Mouse (Mus musculus): ENCODE results near the gene Ptprc.

Gene Ptprc

GRCm38 (mm10) chr1:138153126-138153525, 22.4 kb downstream of the Ptprc start:
- no peak for DNase-seq (ENCODE audit: low read depth, low spot score)

DNA sequence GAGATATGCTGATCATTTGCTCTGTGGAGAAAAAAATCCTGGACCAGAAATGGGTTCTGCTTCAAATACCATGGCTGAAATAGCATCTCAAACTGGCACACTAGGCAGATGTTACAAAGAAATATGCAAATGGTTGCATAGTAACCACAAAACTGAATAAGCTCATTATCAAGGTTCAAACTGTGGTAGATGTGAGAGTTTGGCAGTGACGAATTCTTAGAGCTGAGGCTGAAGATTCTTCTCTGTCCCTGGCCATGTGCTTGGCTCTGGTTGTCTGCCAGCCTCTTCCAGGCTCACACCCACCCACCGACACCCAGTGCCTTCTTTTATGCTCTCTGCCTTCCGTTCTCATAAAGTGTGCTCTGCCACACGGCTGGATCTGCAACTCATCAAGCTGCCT, 26.7 kb downstream of the Ptprc start:
- DNase-seq (ENCODE audit: low read depth, low spot score), result no peak

DNA sequence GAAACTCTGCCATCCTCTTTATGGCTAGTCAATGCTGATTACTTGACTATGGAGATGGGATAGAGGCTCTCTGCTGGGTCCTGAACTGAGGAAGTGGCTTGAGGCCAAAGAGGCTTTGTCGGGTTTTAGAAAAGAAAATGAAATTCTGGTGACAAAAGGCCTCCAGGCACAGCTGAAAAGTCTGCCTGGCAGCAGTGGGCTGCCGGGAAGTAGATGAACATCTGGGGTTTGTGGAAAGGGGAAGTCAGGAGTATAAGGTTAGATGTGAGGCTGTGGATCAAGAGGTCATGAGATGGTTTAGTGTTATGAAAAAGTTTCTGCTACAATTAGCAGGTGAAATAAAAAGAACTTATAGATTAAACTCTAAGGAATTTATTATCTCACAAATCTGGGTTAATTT, 29.9 kb downstream of the Ptprc start:
- no peak for DNase-seq (ENCODE audit: low read depth, low spot score)

- no peak for DNase-seq (ENCODE audit: low read depth, low spot score)
Observed at GRCm38 (mm10) chr1:138145148-138145547, 30.4 kb downstream of the Ptprc start.

- DNase-seq (ENCODE audit: low read depth, low spot score), result no peak
Observed at GRCm38 (mm10) chr1:138144365-138144764, 31.1 kb downstream of the Ptprc start.

- DNase-seq (ENCODE audit: low read depth, low spot score), result no peak
Observed at GRCm38 (mm10) chr1:138140769-138141168, 34.7 kb downstream of the Ptprc start.

GRCm38 (mm10) chr1:138137696-138138095, 37.8 kb downstream of the Ptprc start:
- DNase-seq (ENCODE audit: low read depth, low spot score), result no peak

GRCm38 (mm10) chr1:138137024-138137577, 38.4 kb downstream of the Ptprc start:
- no peak for DNase-seq (ENCODE audit: low read depth, low spot score)

- no peak for DNase-seq (ENCODE audit: low read depth, low spot score)
Observed at GRCm38 (mm10) chr1:138136373-138136779, 39.1 kb downstream of the Ptprc start.

GRCm38 (mm10) chr1:138135637-138136372, 39.7 kb downstream of the Ptprc start:
- no peak for DNase-seq (ENCODE audit: low read depth, low spot score)

DNA sequence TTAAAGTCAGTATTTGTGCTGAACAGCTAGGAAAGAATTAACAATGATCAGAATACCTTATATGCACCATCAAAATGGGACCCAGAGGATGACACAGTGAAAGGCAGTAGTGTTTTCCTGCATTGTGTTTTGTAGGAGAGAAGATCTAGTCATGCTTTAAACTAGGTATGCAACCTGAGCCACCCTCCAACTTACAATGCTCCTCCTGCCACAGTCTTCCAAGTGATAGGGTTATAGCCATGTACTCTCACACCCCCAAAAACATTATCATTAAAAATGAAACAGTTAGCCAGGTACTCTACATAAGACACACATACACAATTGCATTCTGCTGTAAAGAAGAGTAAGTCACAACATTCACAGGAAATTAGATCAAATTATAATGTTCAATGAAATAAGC, 40.4 kb downstream of the Ptprc start:
- DNase-seq (ENCODE audit: low read depth, low spot score), result no peak

GRCm38 (mm10) chr1:138134324-138134723, 41.2 kb downstream of the Ptprc start:
- no peak for DNase-seq (ENCODE audit: low read depth, low spot score)

DNA sequence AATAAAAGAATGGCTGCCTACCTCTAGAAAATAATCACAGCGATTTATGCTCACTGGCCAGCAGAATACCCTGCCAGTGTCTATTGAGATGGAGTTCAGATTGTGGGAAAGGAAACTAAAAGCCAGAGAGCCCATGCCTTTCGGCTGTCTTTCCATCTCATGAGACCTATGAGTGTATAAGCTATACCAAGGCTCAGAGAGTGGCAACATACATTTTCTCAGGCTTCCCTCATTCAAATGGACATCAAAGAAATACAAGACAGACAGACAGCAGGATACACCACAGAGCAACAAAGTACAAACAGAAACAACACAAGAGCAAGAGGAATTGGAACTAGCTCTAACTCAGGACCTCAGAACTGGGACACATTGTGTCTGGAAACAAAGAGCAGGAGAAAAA, 43.8 kb downstream of the Ptprc start:
- no peak for DNase-seq (ENCODE audit: low read depth, low spot score)

DNA sequence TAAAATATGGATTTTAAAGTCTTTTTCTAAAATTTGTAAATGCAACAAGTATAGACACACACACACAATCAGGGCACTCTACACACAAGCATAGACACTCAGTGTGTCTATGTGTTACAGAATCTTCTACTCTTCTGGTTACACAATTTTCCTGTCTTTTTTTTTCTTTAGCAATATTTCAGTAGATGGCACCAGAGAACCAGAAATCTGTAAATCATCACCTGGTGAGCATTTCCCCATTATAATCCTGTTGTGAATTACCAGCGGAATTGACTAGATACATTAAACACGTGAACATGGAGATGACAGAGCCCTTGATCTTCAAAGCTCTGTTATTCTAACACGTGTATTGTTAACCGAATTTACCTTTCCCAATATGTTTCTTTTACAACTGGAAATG, 45.4 kb downstream of the Ptprc start:
- DNase-seq (ENCODE audit: low read depth, low spot score), result no peak

DNA sequence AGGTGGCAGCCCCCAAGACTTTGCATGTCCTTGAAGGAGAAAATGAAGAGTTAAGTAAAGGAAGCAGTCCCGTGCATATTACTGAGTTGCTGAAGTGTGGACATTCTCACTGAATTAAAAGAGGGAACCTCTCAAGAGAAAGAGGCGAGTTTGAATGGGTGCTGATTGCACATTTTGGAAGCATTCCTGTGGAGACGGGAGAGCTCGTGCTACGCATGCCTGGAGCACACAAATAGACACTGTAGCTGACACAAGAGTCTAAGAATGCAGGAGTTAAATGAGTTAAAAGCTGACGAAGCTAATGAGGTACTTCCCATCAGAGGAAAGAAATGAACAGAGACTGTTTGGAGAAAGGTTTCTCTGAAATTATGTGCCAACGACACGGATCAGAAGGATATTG, 48.7 kb downstream of the Ptprc start:
- DNase-seq (ENCODE audit: low read depth, low spot score), result no peak

GRCm38 (mm10) chr1:138125281-138125680, 50.2 kb downstream of the Ptprc start:
- no peak for DNase-seq (ENCODE audit: low read depth, low spot score)

DNA sequence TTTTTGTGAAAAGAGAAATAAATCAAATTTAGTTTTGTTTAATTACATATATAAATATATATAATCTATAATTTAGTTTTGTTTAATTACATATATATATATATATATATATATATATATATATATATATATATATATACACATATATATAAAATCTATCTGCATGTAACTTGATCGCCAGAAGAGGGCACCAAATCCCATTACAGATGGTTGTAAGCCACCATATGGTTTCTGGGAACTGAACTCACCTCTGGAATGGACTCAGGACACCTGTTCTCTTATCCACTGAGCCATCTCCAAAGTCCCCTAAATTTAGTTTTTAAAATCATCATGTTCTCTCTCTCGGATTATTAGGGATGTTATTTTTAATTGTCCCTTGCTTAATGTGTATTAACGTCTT, 51.6 kb downstream of the Ptprc start:
- peak; percentile 4 for DNase-seq (ENCODE audit: low read depth, low spot score)

- DNase-seq (ENCODE audit: low read depth, low spot score), result peak; percentile 4
Observed at GRCm38 (mm10) chr1:138119895-138120294, 55.6 kb downstream of the Ptprc start.

DNA sequence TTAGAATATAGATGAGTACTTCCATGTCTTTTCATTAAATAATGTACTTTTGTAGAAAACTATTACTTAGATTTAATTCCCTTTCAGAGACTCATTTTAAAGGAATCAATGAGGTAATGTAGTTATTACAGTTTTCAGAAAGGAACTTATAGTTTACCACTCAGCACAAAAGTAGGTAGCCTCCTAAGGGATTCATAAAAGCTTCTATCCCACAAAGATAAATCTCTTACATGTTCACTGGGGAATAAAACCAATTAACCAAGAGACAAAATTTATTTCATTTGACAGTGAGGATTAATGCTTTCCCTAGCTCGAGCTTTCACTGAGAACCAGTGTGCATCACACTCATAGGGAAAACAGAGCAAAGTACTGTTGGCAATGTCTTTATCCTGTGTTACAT, 82.3 kb downstream of the Ptprc start:
- no peak for DNase-seq (ENCODE audit: low read depth, low spot score)

GRCm38 (mm10) chr1:138085810-138086209, 89.7 kb downstream of the Ptprc start:
- no peak for DNase-seq (ENCODE audit: low read depth, low spot score)

GRCm38 (mm10) chr1:138083707-138084106, 91.8 kb downstream of the Ptprc start:
- no peak for DNase-seq (ENCODE audit: low read depth, low spot score)

DNA sequence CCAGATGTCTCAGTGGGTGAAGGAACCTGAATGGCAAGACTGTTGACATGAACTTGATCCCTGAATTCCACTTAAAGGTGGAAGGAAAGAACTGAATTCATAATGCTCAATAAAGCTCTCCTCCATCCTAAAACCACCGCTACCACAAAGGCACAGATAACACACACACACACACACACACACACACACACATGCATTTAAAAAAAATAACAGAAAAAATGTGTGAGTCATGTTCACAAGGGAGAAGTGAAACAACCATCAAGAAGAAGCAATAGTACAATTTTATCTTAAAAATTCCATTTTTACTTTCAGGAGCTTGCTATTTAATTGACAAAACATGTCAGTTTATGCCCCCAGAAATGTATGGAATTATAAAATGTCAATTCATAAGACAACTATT, 95.2 kb downstream of the Ptprc start:
- DNase-seq (ENCODE audit: low read depth, low spot score), result no peak

GRCm38 (mm10) chr1:138044196-138044945, 131.1 kb downstream of the Ptprc start:
- peak; percentile 33 for DNase-seq (ENCODE audit: low read depth, low spot score)
